Comparison of ENCODE assay signal across 18 mouse cellular contexts in the genomic region with DNA sequence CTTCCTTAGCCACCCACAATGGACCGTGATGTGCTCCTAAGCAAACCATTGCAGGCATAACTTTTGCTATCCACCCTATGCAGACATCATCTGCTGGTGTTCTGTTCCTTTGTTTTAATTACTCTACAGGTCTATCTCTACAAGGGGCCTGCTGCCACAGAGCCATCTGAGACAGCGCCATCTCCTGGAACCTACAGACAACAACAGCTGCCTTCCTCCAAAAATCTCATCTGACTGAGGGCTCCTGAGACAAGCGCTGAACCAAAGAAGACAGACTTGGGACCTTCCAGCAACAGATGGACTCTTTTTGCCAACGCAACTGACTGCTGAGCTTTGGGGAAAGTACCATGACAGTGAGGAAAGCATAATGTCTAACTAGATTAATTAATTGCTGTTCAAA. TPM values are rescaled to one million over a fixed set of nuclear protein-coding genes. Genes with fewer than 3 reads are reported as not detected.
DNase-seq lines count a peak whose midpoint lies in the region; ATAC-seq and TF ChIP-seq lines count a peak whose summit lies in the region.
"Not testable (repeated sequence)": the region's sequence is repeated elsewhere in the genome, so short reads cannot be mapped to it uniquely, and the experiment has no call there.
"Had no signal": no experiment of that assay in that cellular context is flagged by ENCODE, and none has a peak within 500 bp of the region (broad histone marks: within the 10 kb centered on the region; RNA-seq: fewer than 3 reads in every experiment).

No protein-coding gene starts in this region.

- not testable (repeated sequence) for TF ChIP-seq POLR2A in bone marrow, adult 2 months (IDR thresholded peaks at IDR 0.05; ENCODE audit: borderline replicate concordance, control insufficient read depth, low read depth, low read length); kidney, adult 2 months (IDR thresholded peaks at IDR 0.05; ENCODE audit: low read depth, low read length)

- H3K27ac ChIP-seq in bone marrow, adult 2 months (ENCODE audit: control insufficient read depth, insufficient read depth, low read depth, low read length, poor library complexity); kidney, adult 2 months (ENCODE audit: insufficient read depth, low read depth, low read length); liver, postnatal 0 days (ENCODE audit: low read depth): not testable (repeated sequence)

- not testable (repeated sequence) for H3K9ac ChIP-seq in liver, postnatal 0 days (replicated peaks)

- not testable (repeated sequence) for ATAC-seq in liver, postnatal 0 days

- H3K4me2 ChIP-seq in liver, postnatal 0 days (ENCODE audit: low read depth, low read length) = not testable (repeated sequence)

- H3K4me3 ChIP-seq in E14TG2a.4 (replicated peaks; ENCODE audit: low read length); bone marrow, adult 2 months (replicated peaks; ENCODE audit: control insufficient read depth, low read depth, low read length); kidney, adult 2 months (ENCODE audit: insufficient read depth, low read depth, low read length); liver, postnatal 0 days (ENCODE audit: low read depth, low read length): not testable (repeated sequence)

- not testable (repeated sequence) for TF ChIP-seq EP300 in liver, postnatal 0 days (IDR thresholded peaks at IDR 0.05; ENCODE audit: low read depth)

- not testable (repeated sequence) for H3K9me3 ChIP-seq in E14TG2a.4 (ENCODE audit: low read length); liver, postnatal 0 days (ENCODE audit: low read length)

- 85% methylated on average over 4 of the region's 4 CpGs for WGBS in bone marrow, adult 2 months
- WGBS in kidney, adult 2 months = 57% methylated on average over 4 of the region's 4 CpGs
- 62% methylated on average over 3 of the region's 4 CpGs for WGBS in liver, postnatal 0 days (ENCODE audit: insufficient replicate concordance)

- DNase-seq in NIH3T3 (ENCODE audit: low read depth) = peak; percentile 1
- peak; percentile 43 for DNase-seq in kidney, adult 2 months
- DNase-seq in kidney, postnatal 36 days = peak; percentile 37 to 48
- DNase-seq in liver, postnatal 0 days = not testable (repeated sequence)
- DNase-seq in splenic B cell, adult 2 months (ENCODE audit: low read depth, low spot score) = peak; percentile 16

- not testable (repeated sequence) for H3K36me3 ChIP-seq in E14TG2a.4 (ENCODE audit: insufficient read depth, low read length); kidney, adult 2 months (ENCODE audit: control insufficient read depth, insufficient read depth, low read length); liver, postnatal 0 days (replicated peaks; ENCODE audit: insufficient read depth, low read length); splenic B cell, adult 2 months (ENCODE audit: control insufficient read depth, insufficient read depth, low read length, poor library complexity, severe bottlenecking)

- not testable (repeated sequence) for H3K27me3 ChIP-seq in E14TG2a.4 (ENCODE audit: insufficient read depth, low read length); kidney, adult 2 months (replicated peaks; ENCODE audit: control insufficient read depth, insufficient read depth, low read length); liver, postnatal 0 days (ENCODE audit: insufficient read depth, low read length); splenic B cell, adult 2 months (ENCODE audit: control insufficient read depth, insufficient read depth, low read length, poor library complexity, severe bottlenecking)

- TF ChIP-seq CTCF in E14TG2a.4 (conservative IDR thresholded peaks at IDR 0.05; ENCODE audit: low read length) = peak; percentile 15; the same call in 1 of the 2 replicates
- TF ChIP-seq CTCF in bone marrow, adult 2 months (IDR thresholded peaks at IDR 0.05; ENCODE audit: control insufficient read depth, insufficient read depth, low read length) = 0 out of 2 replicates have a peak, but pooled peaks have one; percentile 12
- 0 out of 2 replicates have a peak, but pooled peaks have one; percentile 22 for TF ChIP-seq CTCF in kidney, adult 2 months (conservative IDR thresholded peaks at IDR 0.05; ENCODE audit: insufficient read depth, insufficient read length, low read depth, low read length)
- peak; percentile 36 for TF ChIP-seq CTCF in liver, postnatal 0 days (IDR thresholded peaks at IDR 0.05; ENCODE audit: low read depth)

- peaks cover 28% of the 10 kb centered on the region for H3K4me1 ChIP-seq in E14TG2a.4 (replicated peaks; ENCODE audit: low read depth, low read length)
- H3K4me1 ChIP-seq in bone marrow, adult 2 months (ENCODE audit: control insufficient read depth, insufficient read depth, low read length); kidney, adult 2 months (ENCODE audit: control insufficient read depth, insufficient read depth, low read length); liver, postnatal 0 days (ENCODE audit: insufficient read depth): not testable (repeated sequence)

RNA-seq across cellular contexts. Expression of gene Mettl7a3, which starts 6.6 kb away (rescaled TPM):
- not detected in 2 replicates for polyA plus RNA-seq in bone marrow, adult 2 months (2011; ENCODE audit: insufficient read depth, insufficient read length, low replicate concordance, missing spikeins)
- polyA plus RNA-seq in kidney, adult 2 months (2012; rRNA removed) = 0.11 and 0.15 TPM in 2 replicates
- not detected in 2 replicates for polyA plus RNA-seq in liver, postnatal 0 days (2015; fragmentation: Nextera tagmentation; extraction: Ambion mirVana)
- polyA plus RNA-seq: forebrain, embryonic 12.5 days; forebrain, embryonic 16.5 days; heart, embryonic 11.5 days; heart, embryonic 15.5 days had no signal

RNA-seq across cellular contexts. Expression of gene Mettl7a1, which starts 24.1 kb away (rescaled TPM):
- 29.4 and 34.3 TPM in 2 replicates for polyA plus RNA-seq in bone marrow, adult 2 months (2011; ENCODE audit: insufficient read depth, insufficient read length, low replicate concordance, missing spikeins)
- 370 and 430 TPM in 2 replicates for polyA plus RNA-seq in kidney, adult 2 months (2012; rRNA removed)
- polyA plus RNA-seq in liver, postnatal 0 days (2015; fragmentation: Nextera tagmentation; extraction: Ambion mirVana) = 9.7 and 12.4 TPM in 2 replicates

RNA-seq across cellular contexts. Expression of gene Methig1, which starts 24.9 kb away (rescaled TPM):
- not detected in 2 replicates for polyA plus RNA-seq in bone marrow, adult 2 months (2011; ENCODE audit: insufficient read depth, insufficient read length, low replicate concordance, missing spikeins)
- polyA plus RNA-seq in kidney, adult 2 months (2012; rRNA removed) = 16.5 and 16.6 TPM in 2 replicates
- polyA plus RNA-seq in liver, postnatal 0 days (2015; fragmentation: Nextera tagmentation; extraction: Ambion mirVana) = 0.12 and 0.15 TPM in 2 replicates
- polyA plus RNA-seq: embryonic facial prominence, embryonic 13.5 days; forebrain, embryonic 12.5 days; forebrain, embryonic 16.5 days; frontal cortex, adult 2 months; heart, adult 2 months; heart, embryonic 11.5 days; heart, embryonic 15.5 days; hindbrain, postnatal 0 days had no signal

RNA-seq across cellular contexts. Expression of gene Mettl7a2, which starts 24.9 kb away (rescaled TPM):
- polyA plus RNA-seq in bone marrow, adult 2 months (2011; ENCODE audit: insufficient read depth, insufficient read length, low replicate concordance, missing spikeins) = not detected in 2 replicates
- polyA plus RNA-seq in kidney, adult 2 months (2012; rRNA removed) = 74.0 and 96.6 TPM in 2 replicates
- polyA plus RNA-seq in liver, postnatal 0 days (2015; fragmentation: Nextera tagmentation; extraction: Ambion mirVana) = not detected in 2 replicates
- polyA plus RNA-seq: embryonic facial prominence, embryonic 13.5 days; forebrain, embryonic 12.5 days; forebrain, embryonic 16.5 days; frontal cortex, adult 2 months; heart, adult 2 months; heart, embryonic 11.5 days; heart, embryonic 15.5 days; hindbrain, embryonic 13.5 days; hindbrain, postnatal 0 days; intestine, embryonic 15.5 days had no signal

RNA-seq across cellular contexts. Expression of gene Higd1c, which starts 36.3 kb away (rescaled TPM):
- polyA plus RNA-seq in bone marrow, adult 2 months (2011; ENCODE audit: insufficient read depth, insufficient read length, low replicate concordance, missing spikeins) = not detected in 2 replicates
- 0.97 and 2.0 TPM in 2 replicates for polyA plus RNA-seq in kidney, adult 2 months (2012; rRNA removed)
- not detected in 2 replicates for polyA plus RNA-seq in liver, postnatal 0 days (2015; fragmentation: Nextera tagmentation; extraction: Ambion mirVana)
- polyA plus RNA-seq: embryonic facial prominence, embryonic 13.5 days; forebrain, embryonic 12.5 days; forebrain, embryonic 16.5 days; frontal cortex, adult 2 months; gonadal fat pad, adult 2 months; heart, adult 2 months; heart, embryonic 11.5 days; heart, embryonic 15.5 days; hindbrain, embryonic 13.5 days; hindbrain, postnatal 0 days had no signal

Comparison
In these comparisons a context has a peak if more than half of its experiments do, and no peak if none do; other contexts are left out.
1. RNA of gene Mettl7a1, which starts 24.1 kb away (polyA plus RNA-seq): 370 to 430 TPM in kidney, adult 2 months; 29.4 to 34.3 TPM in bone marrow, adult 2 months and 9.7 to 12.4 TPM in liver, postnatal 0 days; every median in the first group is over 10 times any median in the second.
2. RNA of gene Methig1, which starts 24.9 kb away (polyA plus RNA-seq): 16.5 to 16.6 TPM in kidney, adult 2 months; not detected in bone marrow, adult 2 months and 0.12 to 0.15 TPM in liver, postnatal 0 days; every median in the first group is over 10 times any median in the second.
3. Peak in every context shown above with its lines, with median percentiles within 50 percentile points of each other: CTCF ChIP-seq.